Mouse (Mus musculus) midbrain, embryonic 12.5 days (tissue): ENCODE results near the gene Yod1. TPM values are rescaled to one million over a fixed set of nuclear protein-coding genes. Genes with fewer than 3 reads are reported as not detected.

ENCODE experiments used
- ATAC-seq: fragments of 200-750 bp; cut with Nextera tagmentation; 2 replicates; pipeline ENCODE4 v1.8.0; 2017; ENCODE audit warnings: low read depth, moderate TSS enrichment, moderate library complexity; ENCODE audit not compliant: low FRiP score
- H3K27ac ChIP-seq: fragments of 300-500 bp; sonication (generic); replicated peaks from 2 replicates; pipeline ENCODE4 v1.5.1; 2016; ENCODE audit warnings: mild to moderate bottlenecking
- H3K27me3 ChIP-seq: fragments of 300-500 bp; sonication (generic); 2 replicates; pipeline ENCODE4 v1.6.1; 2016; ENCODE audit warnings: mild to moderate bottlenecking
- H3K36me3 ChIP-seq: fragments of 300-500 bp; sonication (generic); 2 replicates; pipeline ENCODE4 v1.6.1; 2016
- H3K4me1 ChIP-seq: fragments of 300-500 bp; sonication (generic); 2 replicates; pipeline ENCODE4 v1.6.1; 2016
- H3K4me2 ChIP-seq: fragments of 300-500 bp; sonication (generic); replicated peaks from 2 replicates; pipeline ENCODE4 v1.6.1; 2016; ENCODE audit warnings: mild to moderate bottlenecking, moderate library complexity
- H3K4me3 ChIP-seq: fragments of 300-500 bp; sonication (generic); 2 replicates; pipeline ENCODE4 v1.5.1; 2016; ENCODE audit warnings: mild to moderate bottlenecking
- H3K9ac ChIP-seq: fragments of 300-500 bp; sonication (generic); replicated peaks from 2 replicates; pipeline ENCODE4 v1.6.1; 2016; ENCODE audit warnings: mild to moderate bottlenecking, moderate library complexity
- H3K9me3 ChIP-seq: fragments of 300-500 bp; sonication (generic); 2 replicates; pipeline ENCODE4 v1.6.1; 2016; ENCODE audit warnings: mild to moderate bottlenecking
- WGBS: fragments of 180-500 bp; shearing (Covaris S2); methylation state at CpG from one replicate; pipeline ENCODE4 v1.1.7; 2016; 5-methylcytosine and 5-hydroxymethylcytosine counted together
- polyA plus RNA-seq: library from polyadenylated mRNA; unstranded; fragments of >200 nt; fragmentation: Nextera tagmentation; extraction: Ambion mirVana; gene quantifications from 2 replicates; pipeline ENCODE4 v1.2.1, GENCODE M21; 2016

Yod1 gene
- polyA plus RNA-seq, 1 experiment from 2014 or later, result 22.2 TPM

- Histone ChIP-seq H3K4me2 (no peak overlapping the region), H3K4me1 (peaks cover 8% of the 10 kb centered on the region), H3K9ac (no peak overlapping the region), H3K27me3 (no peaks in the 10 kb centered on the region), H3K36me3 (no peaks in the 10 kb centered on the region), H3K27ac (no peak overlapping the region), H3K9me3 (no peaks in the 10 kb centered on the region), H3K4me3 (no peak overlapping the region)
- no peak for ATAC-seq
- WGBS, result 53% methylated on average over 5 of the region's 5 CpGs
Measured at GRCm38 (mm10) chr1:130734452-130734851, 17.3 kb downstream of the Yod1 start.

- H3K9me3 ChIP-seq, result no peaks in the 10 kb centered on the region
- no peak overlapping the region for H3K27ac ChIP-seq
- no peak overlapping the region for H3K4me3 ChIP-seq
- H3K9ac ChIP-seq, result no peak overlapping the region
- no peaks in the 10 kb centered on the region for H3K27me3 ChIP-seq
- no peak for ATAC-seq
- H3K36me3 ChIP-seq, result no peaks in the 10 kb centered on the region
- H3K4me2 ChIP-seq, result no peak overlapping the region
- H3K4me1 ChIP-seq, result peaks cover 8% of the 10 kb centered on the region
- WGBS, result 75% methylated on average over 8 of the region's 8 CpGs
Measured at GRCm38 (mm10) chr1:130734852-130735251, 17.7 kb downstream of the Yod1 start.

GRCm38 (mm10) chr1:130737411-130737881 lies 20.3 kb downstream of the Yod1 start:
- no peaks in the 10 kb centered on the region for H3K36me3 ChIP-seq
- H3K9ac ChIP-seq, result no peak overlapping the region
- 21% methylated on average over 11 of the region's 11 CpGs for whole genome bisulfite sequencing
- no peaks in the 10 kb centered on the region for H3K4me1 ChIP-seq
- ATAC-seq, result no peak
- no peaks in the 10 kb centered on the region for H3K9me3 ChIP-seq
- no peak overlapping the region for H3K4me3 ChIP-seq
- no peaks in the 10 kb centered on the region for H3K27me3 ChIP-seq
- no peak overlapping the region for H3K27ac ChIP-seq
- H3K4me2 ChIP-seq, result no peak overlapping the region

- 90% methylated on average over 7 of the region's 7 CpGs for WGBS
- H3K9ac ChIP-seq, result no peak overlapping the region
- no peak overlapping the region for H3K4me3 ChIP-seq
- H3K4me1 ChIP-seq, result no peaks in the 10 kb centered on the region
- H3K9me3 ChIP-seq, result no peaks in the 10 kb centered on the region
- ATAC-seq, result no peak
- no peaks in the 10 kb centered on the region for H3K27me3 ChIP-seq
- H3K27ac ChIP-seq, result no peak overlapping the region
- H3K4me2 ChIP-seq, result no peak overlapping the region
- H3K36me3 ChIP-seq, result no peaks in the 10 kb centered on the region
Measured at GRCm38 (mm10) chr1:130737916-130738315, 20.8 kb downstream of the Yod1 start.

GRCm38 (mm10) chr1:130738551-130739106 lies 21.5 kb downstream of the Yod1 start:
- Histone ChIP-seq H3K9me3 (no peaks in the 10 kb centered on the region), H3K4me2 (no peak overlapping the region), H3K9ac (no peak overlapping the region), H3K4me3 (no peak overlapping the region), H3K4me1 (no peaks in the 10 kb centered on the region), H3K36me3 (no peaks in the 10 kb centered on the region), H3K27me3 (no peaks in the 10 kb centered on the region), H3K27ac (no peak overlapping the region)
- ATAC-seq, result no peak
- WGBS, result 83% methylated on average over 3 of the region's 3 CpGs

- ATAC-seq, result no peak
Measured at GRCm38 (mm10) chr1:130739636-130740035, 22.5 kb downstream of the Yod1 start.

GRCm38 (mm10) chr1:130740227-130740648 lies 23.1 kb downstream of the Yod1 start:
- Histone ChIP-seq H3K4me2 (no peak overlapping the region), H3K27me3 (no peaks in the 10 kb centered on the region), H3K9ac (no peak overlapping the region), H3K4me3 (no peak overlapping the region), H3K27ac (0 out of 2 replicates have a peak overlapping the region, but pooled peaks have one; percentile 6), H3K36me3 (no peaks in the 10 kb centered on the region), H3K9me3 (no peaks in the 10 kb centered on the region), H3K4me1 (no peaks in the 10 kb centered on the region)
- ATAC-seq, result no peak
- WGBS, result 77% methylated on average over 4 of the region's 4 CpGs

More at GRCm38 (mm10) chr1:130739636-130740035, 22.5 kb downstream of the Yod1 start:
- 78% methylated on average over 3 of the region's 3 CpGs for WGBS
- H3K4me1 ChIP-seq, result no peaks in the 10 kb centered on the region
- H3K27me3 ChIP-seq, result no peaks in the 10 kb centered on the region
- no peak overlapping the region for H3K4me3 ChIP-seq
- H3K9ac ChIP-seq, result no peak overlapping the region
- H3K36me3 ChIP-seq, result no peaks in the 10 kb centered on the region
- H3K9me3 ChIP-seq, result no peaks in the 10 kb centered on the region
- no peak overlapping the region for H3K4me2 ChIP-seq
- H3K27ac ChIP-seq, result no peak overlapping the region

GRCm38 (mm10) chr1:130740781-130741720 lies 23.9 kb downstream of the Yod1 start:
- Histone ChIP-seq H3K4me3 (no peak overlapping the region), H3K27ac (0 out of 2 replicates have a peak overlapping the region, but pooled peaks have one; percentile 6), H3K9ac (no peak overlapping the region), H3K4me2 (no peak overlapping the region), H3K4me1 (no peaks in the 10 kb centered on the region), H3K9me3 (no peaks in the 10 kb centered on the region), H3K27me3 (no peaks in the 10 kb centered on the region), H3K36me3 (no peaks in the 10 kb centered on the region)
- ATAC-seq, result no peak
- 64% methylated on average over 15 of the region's 15 CpGs for WGBS

GRCm38 (mm10) chr1:130742201-130742600 lies 25.1 kb downstream of the Yod1 start:
- no peaks in the 10 kb centered on the region for H3K9me3 ChIP-seq
- ATAC-seq, result no peak
- H3K36me3 ChIP-seq, result no peaks in the 10 kb centered on the region
- no peak overlapping the region for H3K27ac ChIP-seq
- H3K9ac ChIP-seq, result no peak overlapping the region
- WGBS, result 90% methylated on average over 7 of the region's 7 CpGs
- no peaks in the 10 kb centered on the region for H3K4me1 ChIP-seq
- H3K4me2 ChIP-seq, result no peak overlapping the region
- H3K4me3 ChIP-seq, result no peak overlapping the region
- no peaks in the 10 kb centered on the region for H3K27me3 ChIP-seq

- 94% methylated on average over 1 of the region's 1 CpGs for WGBS
Measured at GRCm38 (mm10) chr1:130743775-130744174, 26.6 kb downstream of the Yod1 start.

GRCm38 (mm10) chr1:130744217-130744616 lies 27.1 kb downstream of the Yod1 start:
- no peaks in the 10 kb centered on the region for H3K4me1 ChIP-seq
- no peak overlapping the region for H3K27ac ChIP-seq
- H3K36me3 ChIP-seq, result no peaks in the 10 kb centered on the region
- H3K9me3 ChIP-seq, result no peaks in the 10 kb centered on the region
- H3K9ac ChIP-seq, result no peak overlapping the region
- H3K4me2 ChIP-seq, result no peak overlapping the region
- no peak overlapping the region for H3K4me3 ChIP-seq
- no peaks in the 10 kb centered on the region for H3K27me3 ChIP-seq
- WGBS, result 80% methylated on average over 2 of the region's 2 CpGs
- ATAC-seq, result no peak

More at GRCm38 (mm10) chr1:130743775-130744174, 26.6 kb downstream of the Yod1 start:
- H3K9me3 ChIP-seq, result no peaks in the 10 kb centered on the region
- H3K27ac ChIP-seq, result no peak overlapping the region
- H3K9ac ChIP-seq, result no peak overlapping the region
- H3K4me3 ChIP-seq, result no peak overlapping the region
- ATAC-seq, result no peak
- H3K4me2 ChIP-seq, result no peak overlapping the region
- H3K36me3 ChIP-seq, result no peaks in the 10 kb centered on the region
- H3K4me1 ChIP-seq, result no peaks in the 10 kb centered on the region
- H3K27me3 ChIP-seq, result no peaks in the 10 kb centered on the region

GRCm38 (mm10) chr1:130744961-130745360 lies 27.8 kb downstream of the Yod1 start:
- Histone ChIP-seq H3K27ac (no peak overlapping the region), H3K4me2 (no peak overlapping the region), H3K27me3 (no peaks in the 10 kb centered on the region), H3K9ac (no peak overlapping the region), H3K4me1 (no peaks in the 10 kb centered on the region), H3K36me3 (no peaks in the 10 kb centered on the region), H3K9me3 (no peaks in the 10 kb centered on the region), H3K4me3 (no peak overlapping the region)
- ATAC-seq, result no peak
- WGBS, result 85% methylated on average over 5 of the region's 5 CpGs
